Mouse (Mus musculus) stomach, embryonic 15.5 days (tissue): ENCODE data around the gene Yap1. TPM values are rescaled to one million over a fixed set of nuclear protein-coding genes. Genes with fewer than 3 reads are reported as not detected.

ENCODE experiments used
- ATAC-seq: fragments of 200-750 bp; cut with Nextera tagmentation; 2 replicates; pipeline ENCODE4 v1.8.0; 2017; ENCODE audit warnings: low read depth, moderate number of reproducible peaks, moderate TSS enrichment; ENCODE audit not compliant: insufficient read depth, low FRiP score
- H3K27ac ChIP-seq: fragments of 300-500 bp; sonication (generic); 2 replicates; pipeline ENCODE4 v1.5.1; 2015; ENCODE audit warnings: mild to moderate bottlenecking, inconsistent platforms
- H3K27me3 ChIP-seq: fragments of 300-500 bp; sonication (generic); replicated peaks from 2 replicates; pipeline ENCODE4 v1.6.1; 2015; ENCODE audit warnings: inconsistent platforms
- H3K36me3 ChIP-seq: fragments of 300-500 bp; sonication (generic); 2 replicates; pipeline ENCODE4 v1.6.1; 2015; ENCODE audit warnings: inconsistent platforms
- H3K4me1 ChIP-seq: fragments of 300-500 bp; sonication (generic); 2 replicates; pipeline ENCODE4 v1.6.1; 2015; ENCODE audit warnings: inconsistent platforms
- H3K4me2 ChIP-seq: fragments of 300-500 bp; sonication (generic); 2 replicates; pipeline ENCODE4 v1.6.1; 2015; ENCODE audit warnings: mild to moderate bottlenecking, inconsistent platforms
- H3K4me3 ChIP-seq: fragments of 300-500 bp; sonication (generic); replicated peaks from 2 replicates; pipeline ENCODE4 v1.5.1; 2015; ENCODE audit warnings: inconsistent platforms
- H3K9ac ChIP-seq: fragments of 300-500 bp; sonication (generic); 2 replicates; pipeline ENCODE4 v1.6.1; 2015; ENCODE audit warnings: inconsistent platforms
- H3K9me3 ChIP-seq: fragments of 300-500 bp; sonication (generic); 2 replicates; pipeline ENCODE4 v1.6.1; 2016; ENCODE audit warnings: inconsistent platforms
- WGBS: fragments of 180-500 bp; shearing (Covaris S2); methylation state at CpG from one replicate; pipeline ENCODE4 v1.1.7; 2015; 5-methylcytosine and 5-hydroxymethylcytosine counted together
- polyA plus RNA-seq: library from polyadenylated mRNA; unstranded; fragments of >200 nt; fragmentation: Nextera tagmentation; extraction: Ambion mirVana; gene quantifications from 2 replicates; pipeline ENCODE4 v1.2.1, GENCODE M21; 2015

The Yap1 gene
- polyA plus RNA-seq = 29.4 and 29.7 TPM in 2 replicates

- H3K9me3 ChIP-seq = no peaks in the 10 kb centered on the region
- peak within 1 kb of the TSS; percentile 98 for H3K27ac ChIP-seq
- under 1% methylated on average over 69 of the region's 79 CpGs for WGBS
Observed at GRCm38 (mm10) chr9:8004370-8004991, at the start of gene Yap1. Yap1 (minus strand) TSS chr9:8004596.

GRCm38 (mm10) chr9:8043044-8043387 is 38.6 kb upstream of the Yap1 start:
- Histone ChIP-seq H3K27me3 (no peaks in the 10 kb centered on the region), H3K4me3 (peak overlapping the region; percentile 83), H3K4me2 (peak overlapping the region; percentile 73), H3K9ac (no peak overlapping the region), H3K9me3 (no peaks in the 10 kb centered on the region), H3K36me3 (no peaks in the 10 kb centered on the region), H3K27ac (peak overlapping the region; percentile 61; the same call in 1 of the 2 replicates), H3K4me1 (0 out of 2 replicates have a peak, but pooled peaks cover 3% of the 10 kb centered on the region)
- peak; percentile 5; the same call in 1 of the 2 replicates for ATAC-seq
- 15% methylated on average over 5 of the region's 5 CpGs for WGBS

More at GRCm38 (mm10) chr9:8004370-8004991, at the start of gene Yap1:
- H3K4me2 ChIP-seq = peak within 1 kb of the TSS; percentile 58
- peak within 1 kb of the TSS; percentile 92 for H3K4me3 ChIP-seq
- H3K36me3 ChIP-seq = peaks cover 8% of the 10 kb centered on the region; the same call in 1 of the 2 replicates
- H3K4me1 ChIP-seq = peaks cover 3% of the 10 kb centered on the region; the same call in 1 of the 2 replicates
- peak within 1 kb of the TSS; percentile 97 for H3K9ac ChIP-seq
- no peaks in the 10 kb centered on the region for H3K27me3 ChIP-seq
- peak; percentile 79 for ATAC-seq

GRCm38 (mm10) chr9:8042338-8043043 is 38.1 kb upstream of the Yap1 start, which contains the start of gene Cfap300:
Cfap300 (minus strand) TSS chr9:8042823.
- Histone ChIP-seq H3K4me2 (peak within 1 kb of the TSS; percentile 73), H3K36me3 (no peaks in the 10 kb centered on the region), H3K27ac (peak within 1 kb of the TSS; percentile 66), H3K9ac (peak within 1 kb of the TSS; percentile 29), H3K27me3 (no peaks in the 10 kb centered on the region), H3K4me1 (0 out of 2 replicates have a peak, but pooled peaks cover 3% of the 10 kb centered on the region), H3K4me3 (peak within 1 kb of the TSS; percentile 83), H3K9me3 (no peaks in the 10 kb centered on the region)
- ATAC-seq = peak; percentile 94
- WGBS = under 1% methylated on average over 38 of the region's 39 CpGs

DNA sequence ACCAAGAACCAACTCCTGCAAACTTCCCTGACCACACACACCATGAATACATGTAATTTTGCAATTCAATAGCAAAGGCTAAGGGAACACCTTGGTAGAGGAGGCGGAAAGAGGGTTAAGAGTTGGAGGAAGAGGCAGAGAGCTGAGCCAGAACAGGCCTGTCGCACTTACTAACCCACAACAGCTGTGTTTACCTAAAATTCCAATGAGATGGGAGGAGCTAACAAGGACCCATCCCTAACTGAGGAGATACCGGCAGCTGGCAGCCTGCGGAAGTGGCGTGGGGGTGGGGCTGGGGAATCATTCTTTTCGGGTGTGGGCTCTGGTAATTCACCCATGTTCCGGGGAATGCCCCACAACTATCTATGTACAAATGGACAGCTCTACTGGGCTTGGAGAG is 31.1 kb upstream of the Yap1 start:
- Histone ChIP-seq H3K9me3 (no peaks in the 10 kb centered on the region), H3K27ac (no peak overlapping the region), H3K9ac (no peak overlapping the region), H3K4me2 (peak overlapping the region; percentile 21; the same call in 1 of the 2 replicates), H3K4me1 (peaks cover 7% of the 10 kb centered on the region; the same call in 1 of the 2 replicates), H3K4me3 (no peak overlapping the region), H3K36me3 (no peaks in the 10 kb centered on the region), H3K27me3 (no peaks in the 10 kb centered on the region)
- peak; percentile 58; the same call in 1 of the 2 replicates for ATAC-seq
- WGBS = 12% methylated on average over 7 of the region's 7 CpGs

DNA sequence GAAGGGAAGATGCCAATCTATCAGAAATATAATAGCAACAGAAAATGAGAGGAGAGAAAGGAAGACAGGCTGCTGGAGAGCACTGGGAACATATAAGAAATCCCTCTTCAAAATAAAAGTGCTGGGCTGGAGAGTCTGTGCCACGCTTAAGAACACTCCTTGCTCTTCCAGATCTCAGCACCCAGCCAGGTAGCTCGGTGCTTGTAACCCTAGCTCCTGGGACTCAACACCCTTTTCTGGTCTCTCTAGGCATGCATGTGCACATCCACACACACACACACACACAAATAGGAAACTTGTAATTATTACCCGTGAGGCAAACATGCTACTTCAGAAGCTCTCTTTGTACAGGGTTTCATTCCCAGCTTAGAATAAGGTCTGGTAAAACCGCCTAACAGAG is 30.7 kb upstream of the Yap1 start:
- H3K9me3 ChIP-seq = no peaks in the 10 kb centered on the region
- no peaks in the 10 kb centered on the region for H3K27me3 ChIP-seq
- no peak overlapping the region for H3K9ac ChIP-seq
- no peak overlapping the region for H3K4me2 ChIP-seq
- H3K4me3 ChIP-seq = no peak overlapping the region
- no peak overlapping the region for H3K27ac ChIP-seq
- ATAC-seq = no peak
- WGBS = 49% methylated on average over 4 of the region's 4 CpGs
- H3K36me3 ChIP-seq = no peaks in the 10 kb centered on the region
- peaks cover 7% of the 10 kb centered on the region; the same call in 1 of the 2 replicates for H3K4me1 ChIP-seq

DNA sequence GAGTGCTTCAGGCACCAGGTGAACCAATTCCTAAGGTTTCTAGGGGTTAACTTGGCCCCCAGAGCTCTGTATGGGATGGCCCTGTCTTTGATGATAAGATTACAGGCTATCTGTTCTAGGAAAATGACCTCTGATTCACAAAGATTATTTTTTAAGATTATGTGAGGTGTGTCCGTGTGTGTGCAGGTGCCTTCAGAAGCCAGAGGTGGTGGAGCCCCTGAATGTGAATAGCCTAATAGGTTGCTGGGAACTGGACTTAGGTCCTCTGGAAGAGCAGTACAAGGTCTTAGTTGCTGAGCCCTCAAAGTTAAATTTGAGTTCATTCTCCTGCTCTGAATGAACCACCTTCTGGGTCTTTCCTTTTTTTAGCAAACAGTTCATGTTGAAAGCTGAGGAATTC is 29.7 kb upstream of the Yap1 start:
- WGBS = 58% methylated on average over 1 of the region's 1 CpGs
- Histone ChIP-seq H3K4me3 (no peak overlapping the region), H3K4me2 (no peak overlapping the region), H3K9ac (no peak overlapping the region), H3K27ac (no peak overlapping the region), H3K9me3 (no peaks in the 10 kb centered on the region), H3K36me3 (no peaks in the 10 kb centered on the region), H3K27me3 (no peaks in the 10 kb centered on the region), H3K4me1 (peaks cover 7% of the 10 kb centered on the region; the same call in 1 of the 2 replicates)
- ATAC-seq = no peak

DNA sequence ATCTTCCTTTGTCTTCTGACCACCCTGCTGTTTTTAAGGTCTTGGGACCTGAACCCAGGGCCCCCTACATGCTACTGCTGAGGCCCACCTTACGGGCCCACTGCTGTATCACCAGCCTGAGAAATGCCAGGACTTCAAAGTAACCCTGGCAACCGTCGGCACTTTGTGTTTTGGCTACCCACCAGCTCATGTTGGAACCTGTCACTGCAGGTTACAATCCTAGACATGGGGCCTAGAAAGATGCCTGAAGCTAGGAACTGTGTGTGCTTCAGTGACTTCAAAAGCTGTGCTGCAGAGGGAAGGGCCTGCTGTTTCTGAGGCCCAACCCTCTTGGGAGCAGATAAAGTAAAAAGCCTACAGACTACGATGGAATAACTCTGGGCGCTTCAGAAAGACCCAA is 28.5 kb upstream of the Yap1 start:
- 80% methylated on average over 5 of the region's 5 CpGs for WGBS
- no peak overlapping the region for H3K27ac ChIP-seq
- no peak overlapping the region for H3K9ac ChIP-seq
- H3K36me3 ChIP-seq = no peaks in the 10 kb centered on the region
- H3K4me2 ChIP-seq = no peak overlapping the region
- H3K9me3 ChIP-seq = no peaks in the 10 kb centered on the region
- no peak overlapping the region for H3K4me3 ChIP-seq
- no peaks in the 10 kb centered on the region for H3K27me3 ChIP-seq
- ATAC-seq = no peak
- H3K4me1 ChIP-seq = peaks cover 7% of the 10 kb centered on the region; the same call in 1 of the 2 replicates

- no peak overlapping the region for H3K27ac ChIP-seq
- H3K27me3 ChIP-seq = no peaks in the 10 kb centered on the region
- 84% methylated on average over 5 of the region's 5 CpGs for WGBS
- no peak overlapping the region for H3K9ac ChIP-seq
- H3K9me3 ChIP-seq = no peaks in the 10 kb centered on the region
- no peak overlapping the region for H3K4me3 ChIP-seq
- ATAC-seq = no peak
- H3K36me3 ChIP-seq = no peaks in the 10 kb centered on the region
- no peak overlapping the region for H3K4me2 ChIP-seq
- no peaks in the 10 kb centered on the region for H3K4me1 ChIP-seq
Observed at GRCm38 (mm10) chr9:8018609-8019008, 14.2 kb upstream of the Yap1 start.

GRCm38 (mm10) chr9:8017253-8017913 is 13.0 kb upstream of the Yap1 start:
- ATAC-seq = no peak
- no peak overlapping the region for H3K27ac ChIP-seq
- no peak overlapping the region for H3K4me3 ChIP-seq
- H3K9me3 ChIP-seq = no peaks in the 10 kb centered on the region
- no peak overlapping the region for H3K4me2 ChIP-seq
- no peaks in the 10 kb centered on the region for H3K4me1 ChIP-seq
- no peaks in the 10 kb centered on the region for H3K36me3 ChIP-seq
- H3K9ac ChIP-seq = no peak overlapping the region
- no peaks in the 10 kb centered on the region for H3K27me3 ChIP-seq
- WGBS = 48% methylated on average over 19 of the region's 20 CpGs

DNA sequence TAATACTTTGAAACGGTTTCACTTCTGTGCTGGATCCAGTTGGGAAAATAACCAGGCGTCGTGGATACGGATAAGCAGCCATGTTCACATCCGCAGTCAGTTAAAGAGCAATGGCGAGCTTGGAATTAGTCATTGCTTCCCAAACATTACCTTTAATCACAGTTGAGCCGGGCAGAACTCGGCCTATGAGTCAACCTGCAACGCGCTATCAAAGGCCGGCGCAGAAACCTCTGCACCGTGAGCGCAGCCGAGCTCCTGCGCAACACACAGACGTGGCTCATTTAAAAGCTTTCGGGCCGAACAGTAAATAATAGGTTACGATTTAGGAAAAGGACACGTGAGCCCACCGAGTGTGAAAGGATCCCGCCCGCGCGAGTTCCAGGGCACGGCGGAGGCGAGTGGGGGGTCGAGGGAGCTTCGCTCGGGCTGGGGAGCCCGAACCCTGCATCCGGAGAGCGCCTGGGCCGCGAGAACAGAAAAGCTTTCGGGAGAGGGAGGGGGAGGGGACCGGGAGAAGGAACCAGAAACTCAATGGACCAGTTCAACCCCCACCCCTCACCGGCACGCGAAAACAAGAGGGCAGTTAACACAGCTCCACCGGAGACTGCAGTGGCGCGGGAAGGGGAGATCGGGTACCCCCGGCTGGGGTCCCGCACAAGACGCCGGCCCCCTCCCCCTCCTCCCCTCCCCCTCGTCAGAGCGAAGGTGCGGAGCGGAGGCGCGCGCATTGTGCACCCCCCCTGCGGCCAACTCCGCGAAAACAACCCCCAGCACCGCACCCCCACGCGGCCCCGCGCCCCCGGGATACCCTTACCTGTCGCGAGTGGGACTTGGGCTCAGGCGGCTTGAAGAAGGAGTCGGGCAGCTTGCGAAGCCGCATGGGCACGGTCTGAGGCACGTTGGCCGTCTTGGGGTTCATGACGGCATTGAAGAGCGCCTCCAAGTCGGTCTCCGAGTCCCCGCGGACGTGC is 810 bp downstream of the Yap1 start:
- H3K4me2 ChIP-seq = peak overlapping the region; percentile 58
- H3K9me3 ChIP-seq = no peaks in the 10 kb centered on the region
- WGBS = under 1% methylated on average over 71 of the region's 82 CpGs

GRCm38 (mm10) chr9:8002806-8003205 is 1.6 kb downstream of the Yap1 start:
- H3K36me3 ChIP-seq = peaks cover 13% of the 10 kb centered on the region; the same call in 1 of the 2 replicates
- peak overlapping the region; percentile 92 for H3K4me3 ChIP-seq
- 2% methylated on average over 12 of the region's 12 CpGs for WGBS
- no peak for ATAC-seq
- H3K9ac ChIP-seq = peak overlapping the region; percentile 97; the same call in 1 of the 2 replicates
- H3K9me3 ChIP-seq = no peaks in the 10 kb centered on the region
- H3K4me1 ChIP-seq = peaks cover 3% of the 10 kb centered on the region; the same call in 1 of the 2 replicates
- peak overlapping the region; percentile 58 for H3K4me2 ChIP-seq
- H3K27ac ChIP-seq = peak overlapping the region; percentile 98
- no peaks in the 10 kb centered on the region for H3K27me3 ChIP-seq

More for the DNA sequence above, 810 bp downstream of the Yap1 start:
- peak overlapping the region; percentile 92 for H3K4me3 ChIP-seq
- H3K9ac ChIP-seq = peak overlapping the region; percentile 97
- peak; percentile 78 for ATAC-seq
- no peaks in the 10 kb centered on the region for H3K27me3 ChIP-seq
- H3K4me1 ChIP-seq = peaks cover 3% of the 10 kb centered on the region; the same call in 1 of the 2 replicates
- peak overlapping the region; percentile 98 for H3K27ac ChIP-seq
- H3K36me3 ChIP-seq = peaks cover 10% of the 10 kb centered on the region; the same call in 1 of the 2 replicates
